Mouse (Mus musculus): Measurements from ENCODE around the gene Col6a6.

The Col6a6 gene

DNA sequence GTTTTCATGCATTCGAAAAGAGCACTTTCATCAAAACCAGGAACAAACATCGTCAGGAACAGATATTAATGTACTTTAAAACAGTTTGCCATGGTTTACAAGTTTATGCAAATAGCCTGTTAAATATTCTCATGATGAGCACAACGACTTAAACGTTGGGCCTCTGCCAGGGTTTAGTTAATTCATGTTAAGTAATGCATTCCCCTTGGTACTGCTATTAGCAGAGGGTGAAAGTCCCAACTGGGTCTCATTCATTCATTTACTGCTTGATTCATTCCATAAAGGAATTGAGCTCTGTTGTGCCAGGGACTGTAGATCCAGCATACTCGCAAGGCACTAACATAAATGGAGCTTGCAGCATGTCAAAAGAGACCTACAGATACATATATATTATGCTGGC lies 92.8 kb downstream of the Col6a6 start:
- DNase-seq = no peak

DNA sequence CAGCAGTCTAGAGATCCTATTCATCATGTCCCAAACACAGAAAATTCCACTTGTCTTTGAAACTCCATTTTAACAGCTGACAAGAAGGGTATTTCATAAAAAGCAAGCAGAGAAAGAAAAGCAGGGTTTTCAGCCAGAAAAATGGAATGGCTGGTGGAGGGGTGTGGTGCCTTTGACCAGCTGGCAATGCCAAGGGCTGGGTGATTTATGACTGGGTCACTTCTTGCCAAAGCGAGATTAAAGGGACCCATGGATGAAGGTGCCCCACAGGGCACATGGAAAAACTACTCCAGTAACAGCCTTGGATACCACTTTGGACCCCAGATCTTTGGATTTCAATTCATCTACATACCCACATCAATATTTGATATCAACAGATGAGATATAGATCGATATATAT lies 93.3 kb downstream of the Col6a6 start:
- no peak for DNase-seq

DNA sequence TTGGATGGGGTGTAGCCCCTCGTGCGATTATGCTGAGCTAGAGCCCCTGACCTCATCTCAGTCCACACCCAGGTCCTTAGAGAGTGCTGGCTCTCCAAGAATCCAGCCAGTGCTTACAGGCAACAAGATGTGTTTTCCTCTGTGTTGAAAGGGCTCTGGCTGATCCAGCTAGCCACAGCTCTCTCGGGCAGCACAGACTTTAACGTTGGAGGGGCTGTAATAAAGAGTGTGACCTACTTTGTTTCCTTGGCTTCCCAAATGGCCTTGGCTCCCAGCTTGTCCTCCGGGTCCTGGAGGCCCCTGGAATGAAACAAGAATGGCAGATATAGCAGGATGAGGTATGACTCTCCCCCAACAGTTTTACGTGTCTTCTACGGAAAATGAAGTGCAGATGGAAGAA lies 96.0 kb downstream of the Col6a6 start:
- DNase-seq = no peak

DNA sequence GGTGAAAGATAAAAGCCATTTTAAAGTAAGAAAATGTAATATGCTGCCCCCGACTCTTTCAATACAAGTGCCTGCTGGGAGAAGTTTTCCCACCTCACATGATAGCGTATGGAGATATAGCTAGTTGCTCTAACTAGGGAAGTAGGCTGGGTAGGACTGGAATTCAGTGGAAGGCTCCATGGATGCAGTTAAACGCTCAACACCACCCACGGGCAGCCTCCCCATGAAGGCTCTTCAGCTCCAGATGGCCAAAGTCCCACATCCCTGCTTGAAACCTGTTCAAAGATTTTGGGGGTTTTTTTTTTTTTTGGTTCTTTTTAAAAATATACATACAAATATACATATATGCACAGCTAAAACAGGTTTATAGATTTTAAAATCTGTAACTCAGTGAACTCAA lies 107.5 kb downstream of the Col6a6 start:
- DNase-seq = no peak

DNA sequence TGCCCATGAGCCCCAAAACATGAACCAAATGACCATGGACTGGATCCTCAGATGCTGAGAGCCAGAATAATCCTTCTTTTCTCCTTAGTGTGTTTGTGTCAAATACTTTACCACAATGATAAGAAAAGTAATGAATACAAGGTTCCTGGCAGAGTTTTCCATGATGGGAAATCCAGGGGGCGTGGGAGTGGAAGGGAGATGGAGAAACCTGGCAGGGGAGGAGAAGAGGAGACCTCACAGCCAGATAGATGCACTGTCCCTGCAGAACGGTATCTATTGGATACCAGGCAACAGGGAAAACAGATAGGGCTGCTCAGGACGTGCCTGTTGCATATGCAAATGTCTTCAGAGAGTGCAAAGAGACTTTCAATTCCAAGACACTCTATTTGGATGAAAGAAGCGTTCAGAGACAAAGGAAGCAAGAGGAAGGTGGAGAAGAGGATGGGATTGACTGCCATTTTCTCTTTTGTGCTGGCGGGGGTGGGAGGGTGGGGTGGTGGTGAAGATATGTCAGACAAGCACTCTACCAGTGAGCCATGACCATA lies 108.0 kb downstream of the Col6a6 start:
- no peak for DNase-seq

DNA sequence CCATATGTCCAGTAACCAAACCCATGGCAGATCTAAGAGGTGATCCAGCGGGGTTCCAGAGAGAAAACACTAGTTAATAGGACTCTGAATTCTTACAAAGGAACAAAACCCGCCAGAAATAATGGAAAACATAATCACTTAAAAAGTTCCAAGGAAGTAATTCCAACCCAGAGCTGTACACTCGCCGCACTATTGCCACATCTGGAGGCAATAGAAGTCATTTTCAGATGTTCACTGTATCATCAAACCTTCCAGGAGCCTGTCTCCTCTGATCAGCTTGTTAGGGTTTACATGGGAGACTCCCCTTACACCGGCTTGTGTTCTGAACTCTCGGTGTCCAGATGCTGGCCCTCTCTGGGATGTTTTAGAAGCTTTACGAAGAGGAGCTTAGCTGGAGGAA lies 108.6 kb downstream of the Col6a6 start:
- no peak for DNase-seq

DNA sequence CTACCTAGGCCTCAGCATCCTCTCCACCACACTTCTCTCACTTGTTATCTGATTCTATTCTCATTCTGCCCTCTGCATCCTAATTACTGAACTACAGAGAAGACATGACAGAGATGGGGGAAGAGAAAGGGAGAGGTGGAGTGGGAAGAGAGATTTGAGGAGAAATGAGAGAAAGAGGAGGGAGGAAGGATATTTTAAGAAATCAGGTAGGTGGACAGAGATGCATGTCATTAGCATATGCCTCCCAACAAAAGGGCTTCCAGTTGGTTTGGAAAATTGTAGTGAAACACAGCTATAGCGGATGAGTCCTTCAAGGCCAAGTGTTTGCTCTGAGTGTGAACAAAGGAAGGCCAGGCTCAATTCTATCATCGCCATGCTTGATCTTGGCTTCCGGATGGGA lies 115.9 kb downstream of the Col6a6 start:
- no peak for DNase-seq

DNA sequence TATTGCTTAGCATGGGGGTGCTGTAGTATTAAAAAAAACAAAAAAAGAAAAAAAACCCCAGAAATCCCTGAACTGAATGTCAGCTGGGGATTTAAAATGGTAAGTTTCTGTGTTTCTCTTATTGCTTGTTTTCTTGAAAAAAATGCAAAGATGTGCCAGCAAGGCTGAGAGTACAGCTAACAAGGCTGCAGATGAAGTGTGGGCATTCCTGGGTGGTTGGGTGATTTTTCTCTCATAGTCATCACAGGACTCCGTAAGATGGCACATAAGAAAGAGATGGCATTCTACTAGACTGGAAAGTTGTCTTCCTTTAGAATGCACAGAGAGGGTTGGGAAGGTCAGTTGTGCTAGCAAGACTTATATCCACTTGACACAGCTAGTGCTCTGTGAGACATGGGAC lies 122.9 kb downstream of the Col6a6 start:
- DNase-seq = no peak

DNA sequence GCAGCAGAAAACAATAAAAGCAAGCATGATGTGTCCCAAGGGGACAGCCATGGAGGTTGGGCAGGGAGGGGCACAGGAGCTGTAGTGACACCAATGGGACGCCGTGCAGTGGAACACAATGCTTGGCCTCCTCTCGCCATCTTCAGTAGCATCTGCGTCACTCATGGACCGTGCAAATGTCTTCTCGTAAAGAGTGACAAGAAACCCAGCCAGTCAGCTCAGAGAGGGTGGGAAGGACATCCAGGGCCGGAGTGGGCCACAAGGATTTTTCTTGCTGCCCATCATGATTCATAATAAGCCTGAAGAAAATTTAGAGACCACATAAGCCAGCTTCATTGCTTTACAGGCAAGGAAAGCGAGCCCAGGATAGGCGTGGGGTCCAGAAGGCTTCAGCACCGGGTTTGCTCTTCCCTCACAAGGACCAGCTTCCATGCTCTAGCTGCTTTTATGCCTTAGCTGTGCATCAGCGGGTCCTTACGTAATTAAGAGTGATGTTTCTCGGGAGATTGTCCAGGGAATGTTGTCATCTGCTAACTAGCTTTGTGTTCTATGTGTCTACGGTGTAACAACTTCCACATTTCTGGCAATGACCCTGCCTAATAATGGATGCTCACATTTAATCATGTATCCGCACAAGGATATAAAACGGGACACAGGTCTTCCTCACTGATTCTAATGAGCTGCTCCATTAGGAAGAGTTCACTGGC lies 123.6 kb downstream of the Col6a6 start:
- no peak for DNase-seq

DNA sequence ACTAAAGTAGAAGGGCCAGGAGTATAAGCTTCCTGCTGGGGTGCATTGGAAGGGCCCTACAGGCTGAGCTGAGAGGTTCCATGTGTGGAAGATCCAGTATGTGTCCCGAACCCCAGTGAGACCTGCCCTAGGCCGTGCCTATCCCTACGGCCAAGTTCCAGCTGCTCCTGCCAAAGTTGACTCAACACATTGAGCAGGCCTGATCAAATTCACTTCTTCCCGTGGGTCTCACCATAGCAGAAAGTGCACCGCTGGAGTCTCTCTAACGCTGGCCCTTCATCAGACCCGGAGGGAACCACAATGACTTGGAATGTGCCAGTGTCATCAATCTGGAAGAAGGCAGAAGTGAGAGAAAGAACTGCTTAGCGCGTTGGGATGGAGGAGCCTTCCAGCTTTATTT lies 126.0 kb downstream of the Col6a6 start:
- no peak for DNase-seq

DNA sequence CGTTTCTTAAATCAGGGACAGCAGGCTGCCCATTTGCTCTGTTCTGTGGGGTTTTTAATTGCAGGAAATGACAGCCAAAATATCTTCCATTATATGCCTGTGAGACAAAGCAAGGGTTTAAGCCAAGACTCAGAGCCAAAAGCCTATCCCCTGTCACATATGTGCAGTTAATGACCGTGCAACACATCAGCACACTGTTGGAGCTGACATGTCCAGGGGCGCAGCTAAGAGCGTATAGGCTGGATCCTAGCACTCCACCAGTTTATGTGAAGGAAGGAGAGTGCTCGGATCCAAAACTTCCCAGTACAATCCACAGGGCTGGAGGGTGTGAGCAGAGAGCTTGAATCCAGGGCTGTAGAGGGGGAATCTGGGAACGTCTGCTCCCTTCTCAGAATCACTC lies 127.3 kb downstream of the Col6a6 start:
- no peak for DNase-seq

DNA sequence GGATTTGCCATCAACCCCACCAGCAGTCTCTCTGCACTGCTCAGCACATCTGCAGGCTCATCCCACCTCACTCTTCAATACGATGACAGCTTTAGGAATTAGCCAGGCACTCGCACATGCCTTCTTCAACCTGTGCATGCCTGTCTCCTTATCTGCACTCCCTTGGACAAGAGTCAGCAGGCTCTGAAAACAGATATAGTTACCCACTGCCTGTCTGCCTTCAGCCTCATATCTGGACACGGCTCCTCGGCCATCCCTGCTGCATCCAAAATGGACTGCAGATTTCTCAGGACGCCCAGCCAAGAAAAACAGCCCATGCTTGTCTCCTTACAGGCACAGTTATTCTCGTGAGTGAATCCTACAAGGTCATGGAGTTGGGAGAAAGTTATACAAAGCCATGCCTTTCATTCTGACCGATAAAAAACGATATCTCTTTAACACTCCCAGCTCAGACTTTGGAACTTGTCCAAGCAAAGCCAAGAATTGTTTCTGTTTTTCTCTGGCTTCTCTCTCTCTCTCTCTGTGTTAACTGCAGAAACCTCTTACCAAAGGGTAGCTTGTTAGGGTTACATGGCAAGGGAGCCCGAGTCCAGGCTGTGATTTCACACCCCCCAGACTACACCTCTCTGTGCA lies 130.1 kb downstream of the Col6a6 start:
- no peak for DNase-seq

DNA sequence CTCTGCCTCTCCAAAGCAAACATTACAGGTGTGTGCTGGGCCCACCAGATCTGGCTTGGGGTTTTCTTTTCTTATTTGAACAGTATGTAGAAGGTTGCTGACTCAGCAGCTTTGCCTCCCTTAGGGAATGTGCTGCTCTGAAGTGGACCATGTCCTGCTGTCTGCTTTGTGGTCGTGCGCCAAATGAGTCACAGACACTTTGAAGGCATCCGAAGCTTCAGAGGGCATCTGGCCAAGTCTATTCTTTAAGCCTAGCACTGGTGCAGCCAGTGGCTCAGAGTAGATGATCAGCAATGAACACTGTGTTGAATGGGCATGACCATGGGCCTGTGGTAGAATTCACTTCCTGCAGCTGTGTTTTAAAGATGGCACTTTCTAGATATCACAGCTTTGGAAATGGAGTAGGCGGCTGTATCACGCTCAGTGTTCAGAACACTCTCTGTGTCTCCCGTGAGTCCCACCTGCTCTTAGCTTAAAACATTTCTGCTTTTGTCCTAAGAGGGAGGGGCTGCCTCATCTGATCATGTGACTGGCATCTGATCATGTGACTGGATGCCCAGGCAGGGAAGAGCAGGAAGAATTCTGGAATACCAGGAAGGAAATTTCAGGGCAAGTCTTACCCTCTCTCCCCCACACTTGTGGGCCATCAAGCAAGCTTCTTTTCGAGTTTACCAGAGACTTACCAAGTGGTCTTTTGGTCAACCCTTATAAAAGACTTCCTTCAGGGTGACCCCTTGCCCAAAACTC lies 131.0 kb downstream of the Col6a6 start:
- DNase-seq = no peak

DNA sequence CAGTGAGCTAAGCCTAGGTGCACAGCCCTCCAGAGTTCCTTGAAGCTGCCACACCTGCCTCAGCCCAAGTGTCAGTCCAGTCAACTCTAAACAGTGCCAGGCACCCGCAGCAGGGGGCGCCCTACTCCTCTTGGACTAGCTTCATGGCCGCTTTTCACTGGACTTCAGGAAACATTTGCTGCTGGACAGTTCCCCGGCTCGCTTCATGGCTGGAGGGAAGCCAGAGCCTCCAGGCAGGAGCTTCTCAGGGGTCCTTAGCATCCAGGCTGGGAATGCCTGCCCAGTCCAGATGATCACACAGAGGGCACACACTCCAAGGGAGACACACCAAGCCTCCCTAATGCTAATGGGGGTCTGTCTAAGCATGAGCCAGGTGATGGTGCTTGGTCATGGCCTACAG lies 134.1 kb downstream of the Col6a6 start:
- peak; percentile 48 for DNase-seq

DNA sequence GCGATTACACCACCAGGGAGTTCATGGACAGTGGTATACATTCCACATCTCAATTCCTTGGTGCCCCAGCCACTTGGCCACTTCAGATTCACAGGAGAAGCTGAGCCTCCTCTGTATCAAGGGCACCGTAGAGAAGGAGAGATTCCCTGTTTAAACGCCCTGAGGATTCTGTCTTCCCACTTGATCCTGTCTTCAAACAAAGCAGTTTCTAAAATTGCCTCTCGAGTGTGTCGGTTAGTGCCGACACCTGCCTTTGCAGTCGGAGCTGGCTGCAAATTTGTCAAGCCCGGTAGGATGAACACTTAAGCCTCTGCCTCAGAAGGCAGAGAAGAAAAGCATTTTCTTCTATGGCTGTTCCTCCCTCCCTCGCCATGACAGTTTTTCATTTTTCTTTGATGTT lies 134.9 kb downstream of the Col6a6 start:
- DNase-seq = no peak

DNA sequence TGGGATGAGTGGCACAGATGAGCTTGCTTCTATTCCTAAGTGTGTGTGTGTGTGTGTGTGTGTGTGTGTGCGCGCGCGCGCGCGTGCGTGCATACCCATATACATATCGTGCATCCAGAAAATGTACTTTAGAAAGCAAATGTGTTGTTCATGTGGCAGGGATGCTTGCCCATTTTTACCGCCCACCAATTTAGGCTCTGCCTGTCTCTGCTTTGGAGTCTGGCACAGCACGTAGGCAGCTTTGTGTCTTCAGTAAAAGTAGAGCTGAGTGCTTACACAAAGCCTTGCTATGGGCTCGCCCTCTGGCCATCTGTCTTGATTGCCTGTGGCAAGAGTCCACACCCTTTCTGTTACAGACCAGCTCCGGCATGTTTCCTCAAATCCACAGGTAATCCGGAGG lies 135.5 kb downstream of the Col6a6 start:
- DNase-seq = no peak

DNA sequence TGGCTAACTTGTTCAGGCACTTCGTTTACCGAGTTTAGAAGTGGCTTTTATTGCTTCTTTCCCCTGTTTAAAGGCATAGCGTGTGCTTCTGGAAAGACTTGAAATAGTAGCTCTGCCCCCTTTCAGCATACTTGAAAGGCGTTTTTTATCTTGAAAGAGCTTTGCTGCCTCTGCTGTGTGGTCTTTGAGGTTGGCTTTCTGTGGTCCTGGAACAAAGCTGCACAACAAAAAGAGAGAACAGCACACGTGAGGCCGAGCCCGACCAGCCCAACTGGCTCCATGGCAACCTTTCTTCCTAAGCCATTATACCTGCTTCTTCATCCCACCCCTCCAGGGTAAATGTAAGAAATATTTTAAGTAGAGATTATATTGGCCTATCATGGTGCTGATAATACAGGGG lies 138.5 kb downstream of the Col6a6 start:
- DNase-seq = no peak

DNA sequence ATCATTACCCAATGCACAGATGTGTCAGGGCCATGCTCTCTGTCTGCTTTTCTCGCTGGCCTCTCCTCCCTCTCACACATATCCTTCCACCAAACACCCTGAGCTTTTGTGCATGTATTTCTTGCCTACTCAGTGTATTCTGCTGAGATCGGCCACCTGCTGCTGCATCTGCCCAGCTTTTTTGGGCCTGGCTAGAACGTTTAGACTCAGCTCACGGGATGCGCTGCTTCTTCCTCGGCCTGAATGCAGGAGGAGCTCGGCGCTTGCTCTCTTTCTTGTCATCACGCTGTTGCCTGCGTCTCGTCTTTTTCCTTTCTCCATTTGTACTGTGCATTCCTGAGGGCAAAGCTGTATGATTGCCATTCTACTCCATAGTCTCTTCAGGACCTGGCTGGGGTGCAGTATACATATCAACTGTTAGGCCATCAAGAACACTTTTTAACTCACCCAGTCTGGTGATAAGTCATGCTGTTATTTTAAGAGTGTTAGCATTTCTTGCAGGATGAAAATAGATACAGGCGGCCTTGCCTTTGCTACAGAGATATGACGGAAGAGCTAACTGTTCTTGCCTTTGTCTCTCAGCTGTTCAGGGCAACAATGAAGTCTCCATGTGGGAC lies 143.3 kb downstream of the Col6a6 start:
- no peak for DNase-seq

DNA sequence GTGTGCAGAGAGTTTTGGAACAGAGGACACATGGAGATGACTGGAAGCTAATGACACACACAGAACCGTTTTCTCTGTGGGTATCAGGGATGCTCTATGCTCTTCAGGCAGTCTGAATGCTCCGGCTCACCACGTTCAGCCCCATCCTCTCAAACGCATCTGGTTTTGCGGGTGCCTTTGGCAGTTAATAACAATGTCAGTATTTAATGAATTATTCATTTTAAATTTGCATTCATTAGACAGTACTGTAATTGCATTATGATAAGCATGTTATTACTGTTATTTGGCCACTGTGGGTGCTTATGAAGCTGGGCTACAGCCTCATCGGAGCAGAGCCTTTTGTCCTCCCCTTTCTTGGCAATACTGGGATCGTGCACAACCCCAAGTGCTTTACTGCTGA lies 146.6 kb downstream of the Col6a6 start:
- no peak for DNase-seq

DNA sequence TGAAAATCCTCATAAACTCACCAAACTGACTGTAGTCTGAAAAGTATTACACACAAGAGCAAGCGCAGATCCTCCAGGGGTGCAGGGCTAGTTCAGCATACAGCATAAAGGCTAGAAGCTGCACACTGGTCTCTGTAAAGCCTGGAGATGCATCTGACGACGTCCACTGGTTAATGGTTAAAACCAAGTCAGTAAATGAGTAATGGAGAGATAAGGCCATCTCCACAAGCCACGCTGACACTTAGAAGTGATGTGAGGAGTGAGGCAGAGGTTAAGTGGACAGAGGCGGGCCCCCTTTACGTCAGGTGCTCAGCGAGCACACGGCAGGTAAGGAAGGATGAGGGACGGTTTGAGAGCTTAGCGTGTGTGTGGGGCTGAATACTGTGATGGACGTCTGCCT lies 152.0 kb downstream of the Col6a6 start:
- DNase-seq = no peak

DNA sequence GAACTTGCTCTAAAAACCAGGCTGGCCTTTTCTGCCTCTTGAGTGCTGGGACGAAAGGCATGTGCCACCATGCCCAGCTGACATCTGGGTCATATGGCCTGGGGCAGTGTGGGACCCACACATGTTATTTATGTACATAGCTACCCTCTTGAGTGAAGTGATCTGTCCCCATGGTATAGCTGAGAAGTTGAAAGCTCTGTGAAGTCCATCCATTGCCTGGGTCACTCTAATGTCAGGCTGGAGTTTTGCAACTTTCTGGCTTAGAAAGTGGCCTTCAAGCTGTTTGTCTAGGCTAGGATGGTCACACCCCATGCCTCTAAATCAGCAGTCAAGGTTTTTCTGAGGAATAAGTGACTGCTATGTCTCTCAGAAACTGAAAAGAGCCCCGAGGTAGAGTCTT lies 155.9 kb downstream of the Col6a6 start:
- no peak for DNase-seq

DNA sequence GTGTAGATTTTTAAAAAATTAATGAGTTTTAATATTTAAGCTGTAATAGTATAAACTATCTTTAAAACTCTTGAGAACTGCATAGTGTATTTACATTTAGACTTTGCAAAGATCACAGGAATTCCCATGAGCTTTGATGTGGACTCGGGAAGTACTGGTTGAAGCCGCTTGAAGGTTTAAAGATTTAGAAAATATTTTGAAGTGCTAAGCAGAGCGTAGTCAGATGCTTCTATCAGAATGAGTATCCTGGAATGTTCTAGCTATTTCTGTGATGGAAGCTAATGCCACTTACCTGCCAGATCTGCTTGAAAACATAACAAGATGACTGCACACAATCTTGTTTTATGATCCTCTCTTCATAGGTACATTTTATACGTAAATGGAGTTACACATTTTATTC lies 157.0 kb downstream of the Col6a6 start:
- DNase-seq = no peak

DNA sequence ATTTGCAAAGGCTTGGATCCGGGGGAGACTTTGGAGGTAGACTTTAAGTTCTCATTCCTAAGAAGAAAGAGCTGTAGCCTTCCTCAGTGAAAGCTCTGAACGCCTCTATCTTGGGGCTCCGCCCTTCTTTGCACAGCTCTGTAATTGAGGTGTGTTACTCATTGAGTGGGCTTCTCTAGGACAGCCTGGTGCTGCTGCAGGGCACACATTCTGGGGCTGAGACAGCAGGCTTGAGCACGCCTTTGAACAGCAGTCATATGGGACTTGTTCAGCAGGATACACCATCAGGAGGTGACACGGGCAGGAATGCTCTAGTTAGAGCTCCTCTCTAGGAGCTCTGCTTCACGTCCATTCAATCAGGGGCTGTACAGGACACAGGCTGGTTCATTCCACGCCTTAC lies 162.7 kb downstream of the Col6a6 start:
- DNase-seq = no peak

DNA sequence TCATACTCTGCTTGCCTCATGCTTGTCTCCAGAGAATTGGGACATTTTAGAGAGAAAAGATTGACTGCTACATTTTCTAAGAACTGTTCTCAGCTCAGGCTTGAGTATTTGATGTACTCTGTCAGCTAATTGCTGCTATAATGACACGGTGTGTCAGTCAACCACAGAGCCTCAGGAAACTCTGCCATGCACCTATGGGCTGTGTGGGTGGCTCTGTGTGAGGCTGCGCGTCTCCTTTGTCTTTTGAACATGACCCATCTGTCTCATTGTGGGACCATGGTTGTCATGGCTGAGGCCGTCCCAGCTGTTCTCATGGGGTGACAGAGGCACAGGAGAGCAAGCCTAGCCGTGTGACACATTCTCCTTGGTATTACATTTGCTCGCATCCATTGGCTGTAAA lies 168.1 kb downstream of the Col6a6 start:
- no peak for DNase-seq
